Mouse (Mus musculus) bone marrow macrophage, adult 2 months (primary cell): Measurements from ENCODE around the gene D1Ertd622e. TPM values are rescaled to one million over a fixed set of nuclear protein-coding genes. Genes with fewer than 3 reads are reported as not detected.

Experiments used
- H3K27ac ChIP-seq: 2 replicates; pipeline ENCODE4 v1.5.1; 2012; ENCODE audit warnings: low read depth, low read length; ENCODE audit not compliant: insufficient read depth
- H3K4me1 ChIP-seq: 2 replicates; pipeline ENCODE4 v1.6.1; 2012; ENCODE audit warnings: low read length; ENCODE audit not compliant: control insufficient read depth, insufficient read depth
- H3K4me3 ChIP-seq: 2 replicates; pipeline ENCODE4 v1.5.1; 2012; ENCODE audit warnings: mild to moderate bottlenecking, low read length, moderate library complexity; ENCODE audit not compliant: insufficient read depth
- CTCF ChIP-seq: IDR thresholded peaks from 2 replicates; pipeline ENCODE4 v1.5.1; 2012; ENCODE audit warnings: low read depth, mild to moderate bottlenecking, low read length, moderate library complexity
- POLR2A ChIP-seq: IDR thresholded peaks from 2 replicates; pipeline ENCODE4 v1.6.1; 2012; ENCODE audit warnings: mild to moderate bottlenecking, low read depth, low read length, borderline replicate concordance
- polyA plus RNA-seq: library from polyadenylated mRNA; stranded (reverse); fragments of >200 nt; gene quantifications from 2 replicates; pipeline ENCODE4 v1.2.4, GENCODE M21; 2012; ENCODE audit not compliant: missing spikeins, insufficient read depth, insufficient read length

The D1Ertd622e gene
- polyA plus RNA-seq, 1 experiment = 102 TPM

DNA sequence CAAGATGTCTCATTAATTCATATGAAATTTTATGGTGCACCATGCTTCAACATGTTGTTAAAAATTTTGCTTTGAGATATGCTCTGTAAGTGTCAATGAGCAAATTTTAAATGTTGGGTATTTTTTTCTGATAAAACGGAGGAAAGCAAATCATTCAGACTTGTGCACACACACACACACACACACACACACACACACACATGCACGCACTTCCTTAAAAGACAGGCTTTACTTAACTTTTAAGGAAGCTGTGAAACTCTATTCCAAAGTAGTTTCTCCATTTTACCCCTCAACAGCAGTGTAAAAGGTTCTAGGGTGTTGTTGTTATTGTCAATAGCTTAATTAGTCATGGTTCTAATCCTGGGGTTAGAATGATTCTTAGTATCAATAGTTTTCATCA, 14.2 kb upstream of the D1Ertd622e start:
- Histone ChIP-seq H3K4me3 (no peak overlapping the region), H3K4me1 (peaks cover 27% of the 10 kb centered on the region), H3K27ac (peak overlapping the region; percentile 47)
- TF ChIP-seq CTCF (no peak), POLR2A (no peak)

DNA sequence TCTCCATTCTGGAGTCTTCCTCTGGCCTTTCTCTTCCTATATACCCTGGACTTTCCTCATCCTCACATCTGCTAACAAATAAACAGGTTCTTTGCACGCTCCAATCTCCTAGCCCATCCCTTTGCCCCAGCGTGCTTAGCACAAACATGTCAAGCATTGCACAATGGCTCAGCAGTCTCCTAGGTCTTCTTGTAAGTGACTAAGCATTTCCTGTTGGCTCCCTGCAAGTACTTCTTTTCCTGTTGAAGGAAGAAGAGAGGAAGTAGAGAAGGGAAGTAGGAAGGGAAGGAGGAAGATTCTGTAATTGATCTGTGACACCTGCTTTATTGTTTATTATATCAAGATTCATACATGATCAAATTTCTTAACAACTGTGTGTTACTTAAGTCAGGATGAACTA, 11.0 kb upstream of the D1Ertd622e start:
- TF ChIP-seq POLR2A = no peak
- TF ChIP-seq CTCF = no peak
- no peak overlapping the region for H3K4me3 ChIP-seq
- peak overlapping the region; percentile 86 for H3K27ac ChIP-seq
- peaks cover 42% of the 10 kb centered on the region for H3K4me1 ChIP-seq

- Histone ChIP-seq H3K27ac (no peak overlapping the region), H3K4me1 (peaks cover 39% of the 10 kb centered on the region), H3K4me3 (no peak overlapping the region)
- TF ChIP-seq CTCF = no peak
Observed at GRCm38 (mm10) chr1:97667288-97667687, 5.4 kb upstream of the D1Ertd622e start.

- TF ChIP-seq CTCF = no peak
- TF ChIP-seq POLR2A = no peak
- Histone ChIP-seq H3K4me3 (peak overlapping the region; percentile 89), H3K27ac (peak overlapping the region; percentile 100), H3K4me1 (peaks cover 21% of the 10 kb centered on the region)
Observed at GRCm38 (mm10) chr1:97662324-97662723, 450 bp upstream of the D1Ertd622e start.

DNA sequence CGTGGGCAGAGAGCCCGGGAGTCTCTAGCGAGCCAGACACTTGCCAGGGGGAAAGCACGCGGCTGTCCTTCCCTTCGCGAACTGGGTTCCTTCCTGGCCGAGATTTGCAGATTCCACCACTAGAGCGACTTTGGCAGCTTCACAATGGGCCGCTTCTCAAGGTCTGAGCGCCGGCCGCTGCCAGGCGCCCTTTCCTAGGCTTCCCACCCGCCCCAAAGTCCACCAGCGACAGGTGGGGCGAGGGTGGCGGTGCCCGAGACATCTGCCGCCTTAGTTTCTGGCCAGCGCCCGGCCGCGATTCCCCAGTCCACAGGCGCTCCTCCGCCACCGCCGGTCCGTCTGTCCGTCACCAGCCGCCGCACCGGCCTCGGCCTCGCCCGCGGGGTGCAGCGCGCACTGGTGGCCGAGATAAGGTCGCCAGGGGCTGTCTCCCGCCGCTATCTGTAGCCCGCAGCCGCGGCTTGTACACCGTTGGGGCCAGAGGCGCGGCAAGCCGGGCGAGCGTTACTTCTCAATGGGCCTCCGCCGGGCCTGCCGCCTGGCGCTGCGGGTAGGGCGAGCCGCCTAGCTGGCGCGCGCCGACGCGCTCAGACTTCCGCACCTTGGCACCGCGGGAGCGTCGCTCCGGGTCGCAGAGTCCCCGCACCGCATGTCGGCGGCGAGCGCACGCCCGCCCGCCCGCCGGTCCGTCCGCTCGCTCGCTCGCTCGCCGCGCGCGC, 1.0 kb downstream of the D1Ertd622e start:
- peaks cover 23% of the 10 kb centered on the region for H3K4me1 ChIP-seq
- peak overlapping the region; percentile 96 for H3K27ac ChIP-seq
- TF ChIP-seq CTCF (no peak), POLR2A (no peak)
- peak overlapping the region; percentile 89 for H3K4me3 ChIP-seq

DNA sequence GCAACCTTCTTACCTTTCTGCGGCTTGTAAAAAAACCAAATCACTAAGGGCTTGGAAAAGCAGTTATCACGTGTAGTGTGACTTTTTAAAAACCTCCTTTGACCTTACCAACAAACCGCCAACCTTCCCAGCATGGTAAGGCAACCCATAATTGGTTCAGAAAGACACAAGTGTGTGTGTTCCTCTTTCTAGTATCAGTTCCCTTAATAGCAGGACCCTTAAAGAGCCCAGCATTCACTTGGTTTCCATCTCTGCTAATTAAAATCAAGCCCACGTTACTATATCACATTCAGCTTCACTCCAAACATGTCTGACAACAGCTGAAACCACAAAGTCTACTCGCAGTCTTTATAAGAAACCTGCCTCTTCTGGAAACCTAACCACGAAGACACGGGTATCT, 2.5 kb downstream of the D1Ertd622e start:
- Histone ChIP-seq H3K4me1 (peaks cover 30% of the 10 kb centered on the region), H3K27ac (peak overlapping the region; percentile 96)

DNA sequence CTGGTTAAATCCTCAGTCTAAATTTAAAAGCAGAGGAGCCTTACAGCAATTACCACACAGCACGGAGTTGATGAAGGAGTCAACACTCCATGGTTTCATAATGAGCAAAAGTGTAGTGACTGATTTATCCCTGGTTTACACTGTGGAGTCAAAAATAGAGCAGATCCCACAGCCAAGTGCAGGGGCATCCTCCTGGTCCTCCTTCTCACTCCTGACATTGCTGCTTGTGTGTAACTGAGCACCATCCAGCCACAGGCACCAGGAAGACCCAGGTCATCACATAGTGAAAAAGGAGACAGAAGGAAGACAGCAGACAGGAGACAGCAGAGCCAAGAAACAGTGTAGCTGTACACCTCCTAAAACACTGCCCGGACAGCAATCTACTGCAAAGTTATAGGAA, 4.1 kb downstream of the D1Ertd622e start:
- peaks cover 26% of the 10 kb centered on the region for H3K4me1 ChIP-seq
- TF ChIP-seq POLR2A (no peak), CTCF (no peak)
- no peak overlapping the region for H3K27ac ChIP-seq
- peak overlapping the region; percentile 5 for H3K4me3 ChIP-seq

More for the DNA sequence above, 2.5 kb downstream of the D1Ertd622e start:
- TF ChIP-seq CTCF = no peak
- TF ChIP-seq POLR2A = no peak
- H3K4me3 ChIP-seq = peak overlapping the region; percentile 89

DNA sequence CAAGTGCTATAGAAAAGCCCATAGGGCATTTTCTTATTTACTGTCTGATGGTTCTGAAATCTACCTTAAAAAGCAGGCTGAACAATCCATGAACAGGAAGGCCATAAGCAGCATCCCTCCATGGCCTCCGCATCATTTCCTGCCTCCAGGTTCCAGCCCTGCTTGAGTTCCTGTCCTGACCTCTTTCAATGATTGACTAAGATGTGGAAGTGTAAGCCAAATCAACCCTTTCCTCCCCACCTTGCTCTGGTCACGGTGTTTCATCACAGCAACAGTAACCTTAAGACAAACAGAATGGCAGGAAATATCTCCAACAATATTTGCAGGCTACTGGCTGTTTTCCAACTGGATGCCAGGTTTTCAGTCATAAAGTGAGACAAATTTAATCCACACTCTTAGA, 4.7 kb downstream of the D1Ertd622e start:
- Histone ChIP-seq H3K4me3 (no peak overlapping the region), H3K4me1 (peaks cover 24% of the 10 kb centered on the region), H3K27ac (no peak overlapping the region)
- no peak for TF ChIP-seq CTCF
- TF ChIP-seq POLR2A = no peak

DNA sequence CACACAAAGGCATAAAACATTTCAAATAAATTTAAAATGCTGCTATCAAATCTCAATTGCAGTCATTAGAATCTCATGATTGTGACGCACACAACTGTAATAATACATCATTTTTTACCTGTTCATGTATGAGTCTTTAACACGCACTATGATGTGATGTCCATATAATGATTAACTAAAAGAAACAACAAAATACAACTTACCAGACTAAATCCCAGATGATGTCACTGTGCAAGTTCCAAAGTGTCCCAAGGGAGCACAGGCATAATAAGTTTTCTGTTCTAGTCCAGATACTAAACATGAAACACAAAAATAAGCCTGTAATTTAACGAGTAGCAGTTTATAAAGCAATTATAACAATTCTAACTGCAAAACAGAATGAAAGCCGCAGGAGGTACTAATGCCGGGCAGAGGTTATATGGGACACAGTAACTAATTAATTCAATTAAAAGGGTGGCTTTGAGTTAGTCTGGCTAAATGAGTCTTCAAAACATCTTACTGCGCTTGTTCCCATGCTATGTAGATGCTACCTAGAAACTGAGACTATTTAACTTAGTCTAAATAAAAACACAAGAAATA, 7.4 kb downstream of the D1Ertd622e start:
- TF ChIP-seq POLR2A (no peak), CTCF (no peak)
- no peak overlapping the region for H3K27ac ChIP-seq
- no peak overlapping the region for H3K4me3 ChIP-seq
- peaks cover 37% of the 10 kb centered on the region for H3K4me1 ChIP-seq

- TF ChIP-seq POLR2A (no peak), CTCF (no peak)
- Histone ChIP-seq H3K4me1 (peaks cover 33% of the 10 kb centered on the region), H3K27ac (no peak overlapping the region), H3K4me3 (no peak overlapping the region)
Observed at GRCm38 (mm10) chr1:97650553-97651123, 11.2 kb downstream of the D1Ertd622e start.

DNA sequence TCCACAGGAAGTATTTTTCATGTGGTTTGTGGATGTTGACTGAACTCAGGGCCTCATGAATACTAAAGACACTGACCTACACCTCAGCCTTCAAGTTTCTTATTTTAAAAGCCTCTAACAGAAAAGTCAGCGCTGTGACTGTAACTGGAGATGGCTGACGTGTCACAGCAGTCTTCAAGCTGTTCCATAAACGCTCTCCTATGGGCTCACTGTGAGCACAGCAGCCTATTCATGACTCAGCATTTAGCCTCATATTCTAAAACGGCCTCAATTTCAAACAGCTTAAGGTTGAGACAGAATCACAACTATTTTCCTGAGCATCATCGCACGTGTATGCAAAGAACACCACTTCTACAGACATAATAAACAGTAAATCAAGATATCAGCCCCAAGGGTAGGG, 11.8 kb downstream of the D1Ertd622e start:
- no peak overlapping the region for H3K4me3 ChIP-seq
- no peak overlapping the region for H3K27ac ChIP-seq
- TF ChIP-seq POLR2A (no peak), CTCF (no peak)
- peaks cover 29% of the 10 kb centered on the region for H3K4me1 ChIP-seq
